Mouse (Mus musculus) thymus, postnatal 4 days (tissue): ENCODE results near the gene Arhgap23.

Source experiments
- DNase-seq: peaks from one replicate; pipeline ENCODE4 v3.0.0; 2021

The Arhgap23 gene

GRCm38 (mm10) chr11:97415330-97415711, at the start of gene Arhgap23:
Gene Arhgap23 (plus strand): TSS chr11:97415533.
- peak; percentile 73 for DNase-seq

- no peak for DNase-seq
Observed at GRCm38 (mm10) chr11:97365556-97365955, 49.8 kb upstream of the Arhgap23 start.

GRCm38 (mm10) chr11:97368501-97368900, 46.8 kb upstream of the Arhgap23 start:
- DNase-seq = no peak

- DNase-seq = no peak
Observed at GRCm38 (mm10) chr11:97370329-97371091, 44.8 kb upstream of the Arhgap23 start.

- DNase-seq = no peak
Observed at GRCm38 (mm10) chr11:97372159-97372864, 43.0 kb upstream of the Arhgap23 start.

- no peak for DNase-seq
Observed at GRCm38 (mm10) chr11:97373402-97373801, 41.9 kb upstream of the Arhgap23 start.

GRCm38 (mm10) chr11:97380036-97380435, 35.3 kb upstream of the Arhgap23 start:
- no peak for DNase-seq

- no peak for DNase-seq
Observed at GRCm38 (mm10) chr11:97383017-97383416, 32.3 kb upstream of the Arhgap23 start.

- DNase-seq = no peak
Observed at GRCm38 (mm10) chr11:97383764-97384163, 31.6 kb upstream of the Arhgap23 start.

GRCm38 (mm10) chr11:97387811-97388210, 27.5 kb upstream of the Arhgap23 start:
- no peak for DNase-seq

- DNase-seq = no peak
Observed at GRCm38 (mm10) chr11:97389127-97389526, 26.2 kb upstream of the Arhgap23 start.

- no peak for DNase-seq
Observed at GRCm38 (mm10) chr11:97393658-97394057, 21.7 kb upstream of the Arhgap23 start.

- no peak for DNase-seq
Observed at GRCm38 (mm10) chr11:97394146-97394545, 21.2 kb upstream of the Arhgap23 start.

- no peak for DNase-seq
Observed at GRCm38 (mm10) chr11:97398506-97398905, 16.8 kb upstream of the Arhgap23 start.

GRCm38 (mm10) chr11:97399958-97400710, 15.2 kb upstream of the Arhgap23 start:
- DNase-seq = peak; percentile 88

GRCm38 (mm10) chr11:97401082-97401481, 14.3 kb upstream of the Arhgap23 start:
- peak; percentile 69 for DNase-seq

GRCm38 (mm10) chr11:97401686-97402435, 13.5 kb upstream of the Arhgap23 start:
- DNase-seq = no peak

- no peak for DNase-seq
Observed at GRCm38 (mm10) chr11:97402746-97403145, 12.6 kb upstream of the Arhgap23 start.

GRCm38 (mm10) chr11:97403614-97404183, 11.6 kb upstream of the Arhgap23 start:
- no peak for DNase-seq

GRCm38 (mm10) chr11:97404184-97404760, 11.1 kb upstream of the Arhgap23 start:
- peak; percentile 82 for DNase-seq

- no peak for DNase-seq
Observed at GRCm38 (mm10) chr11:97404761-97405190, 10.6 kb upstream of the Arhgap23 start.
